Mouse (Mus musculus) frontal cortex, adult (tissue): ENCODE data around the gene Rbm20.

ENCODE experiments used
- ATAC-seq: cut with Nextera tagmentation; 2 replicates; pipeline ENCODE4 v1.9.2; 2017; ENCODE audit warnings: mild to moderate bottlenecking, moderate library complexity, mixed read lengths; ENCODE audit not compliant: low TSS enrichment

Gene Rbm20

DNA sequence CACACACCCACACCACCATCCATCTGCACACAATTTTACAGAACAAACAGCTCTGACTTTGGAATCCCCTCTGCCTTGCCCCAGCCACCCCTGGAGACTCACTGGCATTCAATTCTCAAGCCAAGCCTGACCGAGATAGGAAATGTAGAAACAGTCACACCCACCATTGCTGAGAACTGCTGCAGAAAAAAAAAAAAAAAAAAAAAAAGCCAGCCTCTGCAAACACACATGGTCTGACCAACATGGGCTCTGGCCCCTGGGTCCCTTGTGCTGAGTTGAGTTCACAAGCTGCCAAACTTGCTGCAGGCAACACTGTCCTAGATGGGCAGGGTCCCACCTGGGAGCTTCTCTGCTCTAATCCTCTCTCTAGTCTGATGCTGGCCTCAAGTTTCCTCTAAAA, 200.7 kb downstream of the Rbm20 start:
- ATAC-seq: no peak

DNA sequence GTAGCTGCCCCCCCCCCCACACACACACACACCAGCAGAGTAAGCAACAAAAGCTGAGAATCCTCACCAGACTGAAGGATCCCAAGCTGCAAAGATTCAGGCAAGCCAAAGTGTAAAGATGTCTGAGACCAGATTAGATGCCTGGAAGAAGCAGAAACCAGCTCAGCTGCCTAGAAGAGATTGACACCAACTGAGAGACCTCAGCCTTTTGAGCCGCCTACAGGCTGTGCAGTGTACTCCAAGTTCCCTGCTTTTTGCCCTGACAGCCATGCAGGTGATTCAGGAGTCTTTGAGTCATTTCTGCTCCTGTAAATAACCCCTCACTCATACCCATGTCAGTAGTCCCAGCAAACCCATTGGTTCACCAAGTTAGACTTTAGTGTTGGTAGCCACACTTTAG, 203.4 kb downstream of the Rbm20 start:
- no peak for ATAC-seq

DNA sequence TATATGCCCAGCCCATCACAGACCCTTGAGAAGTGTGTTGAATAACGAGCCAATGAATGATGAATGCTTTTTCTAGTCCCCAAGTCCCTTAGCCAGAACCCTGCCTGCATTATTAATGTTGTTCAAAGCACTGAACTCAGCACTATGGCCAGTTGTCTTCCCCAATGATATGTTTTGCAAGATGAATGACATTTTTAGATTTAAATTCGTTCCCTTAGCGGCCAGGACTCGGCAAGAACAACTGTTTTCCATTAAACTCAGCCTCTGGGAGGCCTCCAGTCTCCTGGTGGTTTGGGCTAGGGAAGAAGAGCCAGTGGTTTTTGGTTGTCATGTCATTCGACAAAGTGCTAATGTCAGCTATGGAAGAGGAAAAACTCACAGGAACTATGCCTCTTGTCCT, 204.7 kb downstream of the Rbm20 start:
- no peak for ATAC-seq

DNA sequence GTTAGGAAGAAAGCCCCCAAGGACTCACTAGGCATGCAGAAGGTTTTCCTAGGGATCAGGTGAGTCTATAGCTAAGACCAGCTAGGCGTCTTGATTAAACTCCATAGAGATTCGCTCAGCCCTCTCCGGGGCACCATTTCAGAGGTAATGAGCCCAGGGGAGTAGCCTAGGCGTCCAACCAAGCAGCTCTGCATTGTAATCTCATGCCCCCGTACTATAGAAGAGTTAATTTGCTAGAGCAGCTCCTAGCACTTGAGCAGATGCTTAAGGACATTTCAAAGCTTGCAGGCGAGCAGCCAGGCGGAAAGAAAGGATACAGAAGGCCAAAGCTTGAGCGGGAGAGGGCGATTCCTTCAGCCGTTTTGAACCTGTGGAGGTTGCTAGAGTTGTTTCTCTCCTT, 208.3 kb downstream of the Rbm20 start:
- no peak for ATAC-seq

DNA sequence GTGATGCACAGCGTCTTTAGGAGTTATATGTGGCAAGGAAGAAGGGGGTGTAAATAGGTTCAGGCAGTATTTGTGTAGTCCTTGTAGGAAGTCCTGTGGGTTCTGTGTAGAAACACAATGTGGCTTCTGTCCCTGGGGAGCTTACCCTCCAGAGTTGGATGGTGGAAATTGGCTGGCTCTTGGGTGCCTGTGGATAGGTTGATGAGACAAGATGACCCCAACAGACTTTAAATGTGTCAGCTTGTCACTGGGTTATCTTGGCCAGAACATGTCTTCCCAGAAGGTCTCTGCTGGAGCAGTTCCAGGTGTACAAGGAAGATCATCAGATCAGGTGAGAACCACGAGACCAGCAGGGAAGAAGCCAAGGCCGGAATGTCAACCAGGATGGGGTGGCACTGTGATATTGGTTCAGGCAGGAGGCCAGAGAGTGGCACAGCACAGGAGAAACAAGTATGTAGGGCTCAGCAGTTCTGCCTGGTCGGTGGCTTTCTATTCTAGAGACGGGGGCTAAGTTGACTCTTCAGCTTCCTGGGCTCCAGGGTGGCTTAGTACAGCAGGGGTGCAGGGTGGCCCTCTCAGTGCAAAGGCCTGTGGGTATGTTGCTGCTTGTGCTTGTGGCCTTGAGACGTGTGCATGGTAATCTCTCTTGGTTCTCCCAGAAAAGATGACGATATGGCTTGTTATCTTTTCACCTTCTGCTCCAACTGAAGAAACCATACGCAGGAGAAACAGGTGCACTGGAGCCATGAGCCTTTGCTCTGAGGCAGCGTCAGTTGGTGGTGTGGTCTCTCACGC, 209.7 kb downstream of the Rbm20 start:
- ATAC-seq: no peak

- no peak for ATAC-seq
These were observed 210.7 kb downstream of the Rbm20 start for GRCm38 (mm10) chr19:53887822-53888221.

- no peak for ATAC-seq
These were observed 211.2 kb downstream of the Rbm20 start for GRCm38 (mm10) chr19:53888331-53888730.

- no peak for ATAC-seq
These were observed 212.4 kb downstream of the Rbm20 start for GRCm38 (mm10) chr19:53889555-53889954.

DNA sequence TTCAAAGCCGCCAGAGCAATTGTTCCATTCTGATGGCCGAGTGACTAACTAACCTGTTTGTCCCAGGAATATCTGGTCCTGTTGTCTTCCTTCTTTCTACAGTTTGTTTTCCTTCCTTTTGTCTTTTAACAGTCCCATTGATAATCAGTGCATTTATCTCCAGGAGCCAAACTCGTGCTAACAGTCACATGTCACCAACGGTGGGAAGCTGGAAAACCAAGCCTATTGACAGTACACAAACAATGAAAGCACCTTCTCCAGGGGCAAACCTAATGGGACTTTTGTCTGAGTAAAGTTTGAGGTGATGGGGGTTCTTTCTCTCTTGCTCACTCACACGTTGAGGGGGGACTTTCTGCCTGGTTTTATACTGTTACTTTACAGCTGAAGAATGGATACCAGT, 213.2 kb downstream of the Rbm20 start:
- no peak for ATAC-seq

DNA sequence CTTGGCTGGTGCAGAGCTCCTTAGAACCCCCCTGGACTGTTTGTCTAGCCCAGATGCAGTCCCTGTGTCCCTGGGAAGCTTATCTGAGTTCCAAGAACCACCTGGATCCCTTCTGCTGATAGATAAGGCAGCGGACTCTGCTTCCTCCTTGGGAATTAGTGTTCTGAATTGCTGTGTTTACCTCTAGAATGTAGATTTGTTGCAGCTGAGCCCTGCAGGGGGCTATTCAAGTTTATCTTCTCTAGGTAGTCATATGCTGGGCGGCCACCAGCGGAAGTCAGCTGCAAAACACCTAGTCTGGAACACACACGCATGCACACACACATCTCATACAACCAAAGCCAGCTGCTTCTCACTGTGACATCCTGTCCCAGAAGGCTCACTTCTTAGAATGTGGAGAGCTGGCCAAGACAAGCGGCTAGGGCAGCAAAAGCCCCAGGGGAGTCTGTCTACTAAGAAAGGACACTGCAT, 213.7 kb downstream of the Rbm20 start:
- no peak for ATAC-seq

GRCm38 (mm10) chr19:53891569-53891968, 214.5 kb downstream of the Rbm20 start:
- ATAC-seq: no peak

DNA sequence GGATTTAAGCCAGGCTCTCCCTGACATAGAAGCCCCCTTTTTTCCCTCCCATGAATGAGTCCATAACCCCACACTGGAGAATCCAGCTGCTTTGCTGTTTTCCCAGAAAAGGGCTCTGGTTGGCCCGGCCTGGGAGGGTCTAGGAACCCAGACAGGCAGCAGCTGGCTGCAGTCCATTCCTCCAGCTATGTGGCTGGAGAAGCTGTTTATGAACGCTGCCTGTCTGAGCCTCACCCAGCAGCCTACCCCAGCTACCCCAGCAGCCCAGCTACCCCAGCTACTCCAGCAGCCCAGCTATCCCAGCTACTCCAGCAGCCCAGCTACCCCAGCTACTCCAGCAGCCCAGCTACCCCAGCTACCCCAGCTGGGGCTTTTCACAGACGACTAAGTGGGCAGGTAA, 215.0 kb downstream of the Rbm20 start, which contains the start of gene Pdcd4:
Gene Pdcd4, plus strand, starts transcription at position 171 of the 400 bp plus-strand sequence.
- no peak for ATAC-seq

DNA sequence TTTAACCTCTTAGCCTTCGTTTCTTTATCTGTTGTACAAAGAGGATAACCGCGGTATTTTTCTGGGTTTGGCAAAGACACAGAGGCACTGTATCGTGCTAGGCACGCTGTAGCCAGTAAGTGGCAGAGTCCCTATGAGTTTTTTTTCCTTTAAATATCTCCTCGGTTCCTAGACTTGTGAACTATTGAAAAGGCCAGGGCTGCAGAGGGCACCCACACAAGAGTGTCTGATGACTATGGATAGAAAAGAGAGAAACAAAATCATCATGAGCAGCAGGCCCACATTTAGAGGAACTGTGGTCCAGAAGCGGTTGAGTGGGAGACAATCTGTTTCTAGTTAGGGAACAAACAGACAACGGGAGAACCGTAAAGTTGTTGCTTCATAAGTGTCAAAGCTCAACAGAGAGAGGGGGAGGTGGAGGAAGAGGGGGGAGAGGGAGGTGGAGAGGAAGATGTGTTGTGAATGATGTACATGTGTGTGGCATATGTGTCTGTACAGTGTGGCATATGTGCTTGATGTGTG, 215.8 kb downstream of the Rbm20 start:
- ATAC-seq: peak; percentile 31; the same call in 1 of the 2 replicates

DNA sequence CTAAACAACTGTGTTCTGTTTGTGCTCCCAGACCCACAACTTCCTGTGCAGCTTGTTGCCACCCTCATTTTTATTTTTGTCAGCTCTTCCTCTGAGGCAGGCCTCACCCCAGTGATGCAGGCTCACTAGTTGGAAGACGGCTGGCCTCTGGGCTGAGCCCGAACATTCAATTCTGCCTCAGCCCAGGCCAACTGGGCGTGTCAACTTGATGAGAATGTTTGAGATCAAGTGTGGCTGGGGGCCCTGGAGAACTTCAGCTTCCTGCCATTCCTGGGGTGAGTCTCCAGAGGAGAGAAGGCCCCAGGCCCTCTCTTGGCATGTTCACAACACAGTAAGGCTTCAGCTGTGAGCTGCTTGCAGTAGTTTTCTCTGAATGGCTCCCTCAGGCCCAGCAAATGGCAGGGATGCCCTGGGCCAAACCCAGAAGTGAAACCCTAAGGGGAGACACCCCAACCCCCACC, 216.6 kb downstream of the Rbm20 start:
- ATAC-seq: no peak

DNA sequence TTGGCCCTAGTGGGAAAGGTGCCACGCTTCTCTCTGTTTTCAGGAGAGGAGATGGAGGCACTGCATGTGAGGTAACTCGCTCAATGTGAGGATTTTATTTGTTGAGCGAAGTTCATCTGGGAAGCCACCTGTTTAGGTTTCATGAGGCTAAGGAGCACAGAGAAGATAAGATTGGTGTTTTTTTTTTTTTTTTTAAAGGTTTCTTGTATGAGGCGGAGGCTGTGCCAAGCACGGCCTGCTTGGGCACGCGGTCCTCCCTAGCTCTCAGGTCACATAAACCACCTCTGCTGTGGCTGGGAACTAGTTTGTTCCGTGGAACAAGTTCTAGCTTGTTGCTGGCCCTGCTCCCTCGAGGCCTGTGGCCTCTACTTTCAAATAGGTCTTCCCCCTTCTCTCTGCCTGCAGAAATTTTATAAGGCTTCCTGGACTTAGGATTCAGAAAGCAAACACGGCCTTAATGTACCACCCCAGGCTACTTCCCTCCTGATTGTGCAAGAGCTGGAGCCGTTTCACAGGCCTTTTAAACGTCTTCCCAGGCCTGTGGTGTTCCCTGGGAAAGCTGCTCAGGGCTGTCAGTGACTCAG, 217.5 kb downstream of the Rbm20 start:
- no peak for ATAC-seq

DNA sequence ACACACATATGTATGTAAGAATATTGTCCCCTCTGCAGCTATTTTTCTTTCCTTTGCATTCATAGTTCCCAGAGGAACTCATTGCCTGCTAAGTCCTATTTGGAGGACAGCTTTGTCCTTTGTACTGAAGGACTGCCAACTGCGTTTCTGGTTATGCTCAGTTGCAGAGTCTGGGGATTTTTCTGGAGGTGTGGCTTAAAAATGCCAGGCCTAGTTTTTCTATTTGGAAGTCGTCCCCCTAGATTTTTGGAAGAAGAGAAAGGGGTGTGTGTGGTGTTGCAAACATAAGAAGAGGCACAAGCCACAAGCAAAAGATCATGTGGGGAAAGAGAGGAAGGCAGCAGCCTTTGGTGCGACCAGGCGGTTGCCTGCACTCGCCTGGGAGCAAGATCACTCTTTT, 220.9 kb downstream of the Rbm20 start:
- peak; percentile 29; the same call in 1 of the 2 replicates for ATAC-seq

DNA sequence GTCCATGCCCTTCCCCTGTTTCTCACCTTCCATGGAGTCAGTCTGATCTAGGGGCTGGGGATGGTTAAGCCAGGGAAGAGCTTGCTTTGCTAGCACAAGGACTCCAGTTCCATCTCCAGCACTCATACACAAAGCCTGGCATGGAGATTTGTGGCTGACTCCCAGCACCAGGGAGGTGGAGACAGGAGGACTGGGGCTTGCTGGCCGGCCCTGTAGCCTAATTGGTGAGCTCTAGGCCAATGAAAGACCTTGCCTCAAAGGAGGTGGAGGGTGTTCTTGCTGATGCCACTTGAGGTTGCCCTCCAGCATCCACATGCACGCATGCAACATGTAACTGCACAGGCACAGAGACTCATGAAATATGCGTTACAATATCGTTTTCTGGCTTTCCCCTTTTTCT, 221.4 kb downstream of the Rbm20 start:
- no peak for ATAC-seq

GRCm38 (mm10) chr19:53898970-53899900, 222.1 kb downstream of the Rbm20 start:
- ATAC-seq: peak; percentile 3; the same call in 1 of the 2 replicates

GRCm38 (mm10) chr19:53899941-53900610, 223.0 kb downstream of the Rbm20 start:
- ATAC-seq: no peak

- ATAC-seq: no peak; the same call in 1 of the 2 replicates
These were observed 225.0 kb downstream of the Rbm20 start for GRCm38 (mm10) chr19:53901931-53902738.
